Mouse (Mus musculus) stomach, embryonic 15.5 days (tissue): Measurements from ENCODE around the gene Arl4c. TPM values are rescaled to one million over a fixed set of nuclear protein-coding genes. Genes with fewer than 3 reads are reported as not detected.

Experiments
- ATAC-seq: fragments of 200-750 bp; cut with Nextera tagmentation; 2 replicates; pipeline ENCODE4 v1.8.0; 2017; ENCODE audit warnings: low read depth, moderate number of reproducible peaks, moderate TSS enrichment; ENCODE audit not compliant: insufficient read depth, low FRiP score
- H3K27ac ChIP-seq: fragments of 300-500 bp; sonication (generic); 2 replicates; pipeline ENCODE4 v1.5.1; 2015; ENCODE audit warnings: mild to moderate bottlenecking, inconsistent platforms
- H3K27me3 ChIP-seq: fragments of 300-500 bp; sonication (generic); replicated peaks from 2 replicates; pipeline ENCODE4 v1.6.1; 2015; ENCODE audit warnings: inconsistent platforms
- H3K36me3 ChIP-seq: fragments of 300-500 bp; sonication (generic); 2 replicates; pipeline ENCODE4 v1.6.1; 2015; ENCODE audit warnings: inconsistent platforms
- H3K4me1 ChIP-seq: fragments of 300-500 bp; sonication (generic); 2 replicates; pipeline ENCODE4 v1.6.1; 2015; ENCODE audit warnings: inconsistent platforms
- H3K4me2 ChIP-seq: fragments of 300-500 bp; sonication (generic); 2 replicates; pipeline ENCODE4 v1.6.1; 2015; ENCODE audit warnings: mild to moderate bottlenecking, inconsistent platforms
- H3K4me3 ChIP-seq: fragments of 300-500 bp; sonication (generic); replicated peaks from 2 replicates; pipeline ENCODE4 v1.5.1; 2015; ENCODE audit warnings: inconsistent platforms
- H3K9ac ChIP-seq: fragments of 300-500 bp; sonication (generic); 2 replicates; pipeline ENCODE4 v1.6.1; 2015; ENCODE audit warnings: inconsistent platforms
- H3K9me3 ChIP-seq: fragments of 300-500 bp; sonication (generic); 2 replicates; pipeline ENCODE4 v1.6.1; 2016; ENCODE audit warnings: inconsistent platforms
- WGBS: fragments of 180-500 bp; shearing (Covaris S2); methylation state at CpG from one replicate; pipeline ENCODE4 v1.1.7; 2015; 5-methylcytosine and 5-hydroxymethylcytosine counted together
- polyA plus RNA-seq: library from polyadenylated mRNA; unstranded; fragments of >200 nt; fragmentation: Nextera tagmentation; extraction: Ambion mirVana; gene quantifications from 2 replicates; pipeline ENCODE4 v1.2.1, GENCODE M21; 2015

Arl4c gene
- polyA plus RNA-seq, 1 experiment from 2014 or later: 11.8 TPM

DNA sequence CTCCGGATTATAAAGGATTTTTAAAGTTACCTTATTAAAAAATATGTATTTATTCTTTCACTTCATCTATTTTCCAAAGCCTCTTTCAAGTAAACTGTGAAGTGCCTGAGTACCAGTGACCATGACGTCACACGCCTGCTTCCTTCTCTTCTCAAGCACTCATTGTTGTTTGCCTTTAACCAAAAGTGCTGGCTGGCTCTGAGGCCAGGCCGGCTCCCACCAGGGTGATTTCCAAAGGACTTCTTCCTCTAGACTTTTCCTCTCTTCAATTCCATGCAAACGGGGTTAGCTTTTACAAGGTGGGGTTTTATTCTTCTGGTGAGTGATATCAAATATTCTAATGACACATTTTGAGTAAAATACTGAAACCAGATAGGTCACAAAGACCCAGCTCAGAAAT, 2.6 kb downstream of the Arl4c start:
- Histone ChIP-seq H3K4me1 (peaks cover 6% of the 10 kb centered on the region; the same call in 1 of the 2 replicates), H3K4me3 (peak overlapping the region; percentile 60), H3K27me3 (no peaks in the 10 kb centered on the region), H3K9ac (no peak overlapping the region), H3K9me3 (no peaks in the 10 kb centered on the region), H3K36me3 (no peaks in the 10 kb centered on the region), H3K27ac (no peak overlapping the region; the same call in 1 of the 2 replicates), H3K4me2 (peak overlapping the region; percentile 81)
- 16% methylated on average over 5 of the region's 5 CpGs for WGBS
- no peak for ATAC-seq

DNA sequence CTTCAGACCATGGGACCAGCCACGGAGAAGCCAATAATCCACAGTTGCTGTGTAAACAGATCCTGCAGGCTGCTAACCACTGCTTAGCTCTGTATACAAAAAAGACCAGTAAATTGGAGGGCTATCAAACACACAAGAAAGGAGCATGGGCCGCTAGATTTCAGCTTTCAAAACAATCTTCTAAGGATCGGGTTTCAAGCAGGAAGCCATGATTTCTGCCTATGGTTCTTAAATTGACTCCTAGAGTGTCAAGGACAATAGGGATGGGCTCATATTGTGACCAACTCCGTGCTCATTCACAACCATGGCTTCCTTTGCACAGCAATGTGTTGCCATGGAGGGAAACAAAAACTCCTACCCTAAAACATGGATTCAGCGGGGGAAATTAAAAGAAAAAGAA, 3.1 kb downstream of the Arl4c start:
- H3K4me3 ChIP-seq: peak overlapping the region; percentile 60
- no peak for ATAC-seq
- no peaks in the 10 kb centered on the region for H3K9me3 ChIP-seq
- peak overlapping the region; percentile 13; the same call in 1 of the 2 replicates for H3K27ac ChIP-seq
- no peak overlapping the region for H3K9ac ChIP-seq
- H3K36me3 ChIP-seq: no peaks in the 10 kb centered on the region
- no peaks in the 10 kb centered on the region for H3K27me3 ChIP-seq
- H3K4me1 ChIP-seq: peaks cover 6% of the 10 kb centered on the region; the same call in 1 of the 2 replicates
- WGBS: 27% methylated on average over 5 of the region's 5 CpGs
- peak overlapping the region; percentile 81 for H3K4me2 ChIP-seq

DNA sequence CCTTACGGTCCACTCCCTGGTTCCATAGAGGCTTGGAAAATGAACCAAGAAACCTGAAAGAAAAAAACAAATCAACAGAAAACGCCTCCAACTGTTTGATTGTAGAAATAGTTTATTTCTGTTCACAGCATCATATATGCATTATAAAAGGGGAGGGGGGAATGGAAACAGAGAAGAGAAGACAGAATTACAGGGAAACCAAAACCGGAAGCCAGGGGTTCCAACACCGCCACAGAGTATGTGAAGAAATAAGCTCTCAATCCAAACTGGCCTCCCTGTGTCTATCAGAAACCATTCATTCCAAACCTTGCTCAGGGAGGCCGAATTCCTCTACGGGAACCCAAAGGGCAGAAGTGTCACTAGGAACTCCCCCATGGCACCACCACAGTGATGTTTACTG, 3.9 kb downstream of the Arl4c start:
- Histone ChIP-seq H3K36me3 (no peaks in the 10 kb centered on the region), H3K9me3 (no peaks in the 10 kb centered on the region), H3K4me3 (peak overlapping the region; percentile 8; the same call in 1 of the 2 replicates), H3K9ac (no peak overlapping the region), H3K27me3 (no peaks in the 10 kb centered on the region), H3K4me2 (peak overlapping the region; percentile 81), H3K4me1 (peaks cover 6% of the 10 kb centered on the region; the same call in 1 of the 2 replicates), H3K27ac (no peak overlapping the region)
- 87% methylated on average over 6 of the region's 6 CpGs for WGBS
- ATAC-seq: no peak

GRCm38 (mm10) chr1:88696408-88696807, 5.6 kb downstream of the Arl4c start:
- Histone ChIP-seq H3K4me3 (no peak overlapping the region), H3K27ac (no peak overlapping the region), H3K9ac (no peak overlapping the region), H3K27me3 (no peaks in the 10 kb centered on the region), H3K4me2 (no peak overlapping the region), H3K4me1 (peaks cover 6% of the 10 kb centered on the region; the same call in 1 of the 2 replicates), H3K36me3 (no peaks in the 10 kb centered on the region), H3K9me3 (no peaks in the 10 kb centered on the region)
- ATAC-seq: no peak
- 86% methylated on average over 4 of the region's 4 CpGs for WGBS

DNA sequence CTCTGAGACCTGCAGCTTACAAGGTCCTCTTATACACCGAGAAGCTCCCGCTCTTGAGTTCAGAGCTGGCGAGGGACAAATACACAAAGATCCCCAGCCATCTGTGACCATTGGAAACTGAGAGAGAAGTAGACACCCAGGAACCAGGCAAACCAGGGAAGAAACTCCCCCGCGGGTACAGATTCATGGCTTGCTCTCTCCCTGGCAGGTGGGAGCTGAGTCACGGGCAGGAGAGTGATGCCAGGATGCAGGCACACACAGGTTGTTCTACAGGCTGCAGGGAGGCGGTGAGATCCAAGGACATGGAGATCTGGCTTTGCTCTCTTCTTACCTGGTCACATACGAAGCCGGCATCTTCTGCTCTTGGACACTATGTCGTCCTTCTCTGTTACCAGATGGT, 7.7 kb downstream of the Arl4c start:
- H3K4me3 ChIP-seq: no peak overlapping the region
- H3K36me3 ChIP-seq: no peaks in the 10 kb centered on the region
- no peaks in the 10 kb centered on the region for H3K9me3 ChIP-seq
- ATAC-seq: no peak
- WGBS: 80% methylated on average over 10 of the region's 10 CpGs
- H3K4me2 ChIP-seq: no peak overlapping the region
- no peaks in the 10 kb centered on the region for H3K4me1 ChIP-seq
- H3K9ac ChIP-seq: no peak overlapping the region
- no peak overlapping the region for H3K27ac ChIP-seq
- no peaks in the 10 kb centered on the region for H3K27me3 ChIP-seq

DNA sequence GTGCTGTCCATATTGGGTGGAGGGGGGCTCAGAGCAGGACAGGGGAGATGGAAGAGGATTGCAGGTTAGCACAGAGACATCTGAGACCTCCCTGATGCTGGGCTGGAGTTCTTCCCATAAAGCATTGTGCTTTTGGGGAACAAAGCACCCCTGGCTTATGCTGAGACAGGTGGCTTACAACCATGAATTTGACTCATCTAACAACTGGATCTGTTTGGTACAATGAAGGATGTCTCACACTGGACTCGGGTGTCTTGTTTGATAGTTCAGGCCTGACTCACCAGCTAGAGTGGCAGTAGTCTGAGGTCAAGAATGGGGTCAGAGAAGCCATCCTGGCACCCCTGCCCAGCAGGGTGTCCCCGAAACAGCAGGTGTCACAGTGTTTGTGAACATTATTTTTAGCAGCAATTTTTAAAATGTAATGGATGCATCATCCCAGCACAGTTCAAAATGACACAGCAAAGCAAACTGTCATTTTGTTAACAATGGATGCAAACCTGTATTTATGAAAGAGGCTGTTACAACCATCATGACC, 9.7 kb downstream of the Arl4c start:
- H3K9ac ChIP-seq: no peak overlapping the region
- no peak overlapping the region for H3K4me3 ChIP-seq
- H3K36me3 ChIP-seq: no peaks in the 10 kb centered on the region
- WGBS: 64% methylated on average over 2 of the region's 2 CpGs
- H3K27me3 ChIP-seq: no peaks in the 10 kb centered on the region
- no peak overlapping the region for H3K27ac ChIP-seq
- no peak for ATAC-seq
- H3K9me3 ChIP-seq: no peaks in the 10 kb centered on the region
- no peaks in the 10 kb centered on the region for H3K4me1 ChIP-seq
- H3K4me2 ChIP-seq: no peak overlapping the region

DNA sequence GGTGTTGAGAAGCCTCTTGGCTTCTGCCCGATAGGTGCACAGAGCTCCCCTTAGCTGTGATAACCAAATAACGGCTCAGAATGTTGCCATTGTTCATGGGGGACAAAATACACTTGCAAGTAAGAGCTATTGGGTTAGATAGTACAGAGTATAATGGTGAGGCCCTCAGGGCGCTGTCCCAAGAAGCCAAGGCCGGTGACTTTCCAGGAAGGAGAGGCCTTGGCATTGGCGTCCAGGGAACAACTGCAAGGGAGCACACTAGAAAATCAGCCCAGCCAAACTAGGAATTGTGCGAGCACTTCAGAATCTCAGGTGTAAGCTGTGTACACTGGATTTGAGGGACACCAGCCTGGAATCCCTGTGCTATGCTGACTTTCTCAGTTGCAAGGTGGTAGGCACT, 11.4 kb downstream of the Arl4c start:
- no peak for ATAC-seq
- Histone ChIP-seq H3K4me3 (no peak overlapping the region), H3K36me3 (no peaks in the 10 kb centered on the region), H3K9me3 (no peaks in the 10 kb centered on the region), H3K9ac (no peak overlapping the region), H3K27ac (no peak overlapping the region), H3K4me2 (no peak overlapping the region), H3K4me1 (no peaks in the 10 kb centered on the region), H3K27me3 (no peaks in the 10 kb centered on the region)
- 83% methylated on average over 6 of the region's 6 CpGs for WGBS

GRCm38 (mm10) chr1:88684765-88685164, 17.3 kb downstream of the Arl4c start:
- Histone ChIP-seq H3K9ac (no peak overlapping the region), H3K9me3 (no peaks in the 10 kb centered on the region), H3K4me3 (no peak overlapping the region), H3K4me1 (no peaks in the 10 kb centered on the region), H3K27ac (no peak overlapping the region), H3K4me2 (no peak overlapping the region), H3K27me3 (no peaks in the 10 kb centered on the region), H3K36me3 (no peaks in the 10 kb centered on the region)
- no peak for ATAC-seq
- WGBS: 73% methylated on average over 1 of the region's 1 CpGs

DNA sequence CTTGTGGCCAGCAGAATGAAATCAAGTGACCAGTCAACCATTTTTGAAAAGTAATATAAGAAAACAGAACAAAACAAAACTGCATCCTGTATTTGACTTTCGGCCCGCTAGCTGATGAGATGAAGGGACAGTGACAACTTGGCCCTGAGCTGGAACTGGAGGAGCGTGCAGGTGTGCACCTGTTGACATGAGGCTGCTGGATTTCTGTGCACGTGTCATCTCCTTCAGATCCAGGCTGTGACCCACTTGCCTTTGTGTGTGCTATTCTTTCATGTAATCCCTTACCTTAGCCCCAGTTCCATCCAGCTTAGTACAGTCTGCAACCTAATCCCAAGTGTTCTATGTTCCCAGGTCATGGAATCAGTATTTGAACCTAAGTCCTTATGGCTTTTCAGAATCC, 20.4 kb downstream of the Arl4c start:
- no peaks in the 10 kb centered on the region for H3K9me3 ChIP-seq
- no peak overlapping the region for H3K27ac ChIP-seq
- no peaks in the 10 kb centered on the region for H3K4me1 ChIP-seq
- H3K9ac ChIP-seq: no peak overlapping the region
- WGBS: 86% methylated on average over 4 of the region's 4 CpGs
- H3K4me3 ChIP-seq: no peak overlapping the region
- H3K36me3 ChIP-seq: no peaks in the 10 kb centered on the region
- no peaks in the 10 kb centered on the region for H3K27me3 ChIP-seq
- no peak for ATAC-seq
- H3K4me2 ChIP-seq: no peak overlapping the region

- no peak overlapping the region for H3K4me2 ChIP-seq
- H3K9me3 ChIP-seq: no peaks in the 10 kb centered on the region
- WGBS: 27% methylated on average over 3 of the region's 3 CpGs
- no peaks in the 10 kb centered on the region for H3K4me1 ChIP-seq
- H3K27ac ChIP-seq: no peak overlapping the region
- ATAC-seq: no peak
- H3K4me3 ChIP-seq: no peak overlapping the region
- H3K27me3 ChIP-seq: no peaks in the 10 kb centered on the region
- no peak overlapping the region for H3K9ac ChIP-seq
- no peaks in the 10 kb centered on the region for H3K36me3 ChIP-seq
These were observed 21.2 kb downstream of the Arl4c start for GRCm38 (mm10) chr1:88680804-88681203.

DNA sequence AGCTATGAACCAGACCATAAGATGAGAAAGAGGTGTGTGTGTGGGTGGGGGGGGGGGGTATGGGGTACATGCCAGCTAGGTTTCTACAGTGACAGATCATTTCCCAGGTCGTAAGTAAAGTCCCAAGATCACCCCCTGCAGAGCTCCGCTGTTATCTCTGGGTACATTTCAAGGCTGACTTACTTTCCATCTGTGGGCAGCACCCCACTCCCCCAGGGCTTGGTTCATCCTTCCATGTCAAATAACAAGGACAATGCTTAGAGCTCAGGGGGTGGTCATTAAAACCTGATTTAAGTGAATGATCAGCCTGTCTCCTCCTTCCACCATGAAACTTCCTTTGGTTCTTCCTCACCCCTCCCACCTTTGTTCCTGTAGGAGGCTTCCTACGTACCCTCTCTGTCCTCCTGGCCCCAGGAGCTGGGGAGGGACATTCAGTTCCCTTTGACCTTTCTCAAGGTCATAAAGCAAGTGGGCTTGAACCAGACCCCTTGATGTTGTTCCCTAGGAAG, 23.7 kb downstream of the Arl4c start:
- H3K9ac ChIP-seq: no peak overlapping the region
- H3K9me3 ChIP-seq: no peaks in the 10 kb centered on the region
- no peaks in the 10 kb centered on the region for H3K4me1 ChIP-seq
- no peaks in the 10 kb centered on the region for H3K27me3 ChIP-seq
- no peak for ATAC-seq
- no peaks in the 10 kb centered on the region for H3K36me3 ChIP-seq
- H3K4me2 ChIP-seq: no peak overlapping the region
- no peak overlapping the region for H3K4me3 ChIP-seq
- H3K27ac ChIP-seq: no peak overlapping the region
- 60% methylated on average over 3 of the region's 3 CpGs for WGBS

GRCm38 (mm10) chr1:88670807-88671206, 31.2 kb downstream of the Arl4c start:
- Histone ChIP-seq H3K4me3 (no peak overlapping the region), H3K9me3 (no peaks in the 10 kb centered on the region), H3K4me2 (no peak overlapping the region), H3K27ac (no peak overlapping the region), H3K27me3 (no peaks in the 10 kb centered on the region), H3K36me3 (no peaks in the 10 kb centered on the region), H3K4me1 (peaks cover 7% of the 10 kb centered on the region; the same call in 1 of the 2 replicates), H3K9ac (no peak overlapping the region)
- WGBS: 50% methylated on average over 4 of the region's 4 CpGs
- ATAC-seq: peak; percentile 35; the same call in 1 of the 2 replicates
